Comparison of ENCODE assay signal across 9 mouse cellular contexts in genomic region chr9:68655018-68656005, GRCm38 (mm10). TPM values are rescaled to one million over a fixed set of nuclear protein-coding genes. Genes with fewer than 3 reads are reported as not detected.
DNase-seq lines count a peak whose midpoint lies in the region; ATAC-seq and TF ChIP-seq lines count a peak whose summit lies in the region.
"Had no signal": no experiment of that assay in that cellular context is flagged by ENCODE, and none has a peak within 500 bp of the region (broad histone marks: within the 10 kb centered on the region; RNA-seq: fewer than 3 reads in every experiment).

No protein-coding gene starts in this region.

- H3K9ac ChIP-seq in hindbrain, postnatal 0 days (replicated peaks; ENCODE audit: low read length) = peak overlapping the region; percentile 78

- DNase-seq in WW6 (ENCODE audit: low read depth, low spot score) = peak; percentile 5
- DNase-seq in cerebellum, postnatal 25 days = peak; percentile 81 to 84
- DNase-seq in gastrocnemius, postnatal 10 days = peak; percentile 46
- peak; percentile 52 for DNase-seq in hindbrain, postnatal 0 days (ENCODE audit: low spot score)
- peak; percentile 43 to 49 for DNase-seq in left cerebral cortex, postnatal 36 days (ENCODE audit: low spot score in 2 of 2)
- DNase-seq in midbrain, embryonic 10.5 days (ENCODE audit: low spot score) = peak; percentile 25

- H3K27me3 ChIP-seq in hindbrain, postnatal 0 days (ENCODE audit: insufficient read depth, low read length) = no peaks in the 10 kb centered on the region
- H3K27me3 ChIP-seq in midbrain, embryonic 10.5 days (ENCODE audit: low read depth, poor library complexity, severe bottlenecking) = peaks cover 19% of the 10 kb centered on the region
- H3K27me3 ChIP-seq in small intestine, adult 2 months (ENCODE audit: control insufficient read depth, insufficient read depth, low read length) = peaks cover 14% of the 10 kb centered on the region; the same call in 1 of the 2 replicates

- no peaks in the 10 kb centered on the region for H3K9me3 ChIP-seq in hindbrain, postnatal 0 days (ENCODE audit: low read length)
- H3K9me3 ChIP-seq in midbrain, embryonic 10.5 days (replicated peaks) = no peaks in the 10 kb centered on the region

- ATAC-seq in hindbrain, postnatal 0 days = peak; percentile 25; the same call in 1 of the 2 replicates
- no peak for ATAC-seq in CD4-positive, CD25-positive, alpha-beta regulatory T cell, adult 4 months

- under 1% methylated on average over 31 of the region's 31 CpGs for WGBS in hindbrain, postnatal 0 days
- 2% methylated on average over 31 of the region's 31 CpGs for WGBS in midbrain, embryonic 10.5 days
- WGBS in small intestine, adult 2 months = 4% methylated on average over 31 of the region's 31 CpGs

- peak overlapping the region; percentile 95; the same call in 1 of the 2 replicates for H3K27ac ChIP-seq in hindbrain, postnatal 0 days
- peak overlapping the region; percentile 93 for H3K27ac ChIP-seq in midbrain, embryonic 10.5 days (replicated peaks)
- H3K27ac ChIP-seq in small intestine, adult 2 months (ENCODE audit: insufficient read depth, low read depth, low read length) = no peak overlapping the region
- H3K27ac ChIP-seq: macrophage had no signal

- H3K4me3 ChIP-seq in hindbrain, postnatal 0 days (ENCODE audit: low read length) = peak overlapping the region; percentile 89
- H3K4me3 ChIP-seq in midbrain, embryonic 10.5 days = peak overlapping the region; percentile 86
- peak overlapping the region; percentile 78 for H3K4me3 ChIP-seq in small intestine, adult 2 months (ENCODE audit: low read depth, low read length)

- no peak for TF ChIP-seq CTCF in hindbrain, postnatal 0 days (IDR thresholded peaks at IDR 0.05; ENCODE audit: low read depth)
- TF ChIP-seq CTCF in small intestine, adult 2 months (IDR thresholded peaks at IDR 0.05; ENCODE audit: extremely low read depth, insufficient read length, insufficient replicate concordance, low read depth, low read length) = no peak

- no peaks in the 10 kb centered on the region for H3K4me1 ChIP-seq in hindbrain, postnatal 0 days (ENCODE audit: insufficient read depth, low read length)
- H3K4me1 ChIP-seq in midbrain, embryonic 10.5 days = peaks cover 42% of the 10 kb centered on the region
- no peaks in the 10 kb centered on the region; the same call in 1 of the 2 replicates for H3K4me1 ChIP-seq in small intestine, adult 2 months (ENCODE audit: control insufficient read depth, insufficient read depth, insufficient read length, low read length)

- H3K4me2 ChIP-seq in hindbrain, postnatal 0 days (ENCODE audit: low read depth, low read length) = peak overlapping the region; percentile 76

- H3K36me3 ChIP-seq in hindbrain, postnatal 0 days (ENCODE audit: insufficient read depth, low read length) = no peaks in the 10 kb centered on the region
- no peaks in the 10 kb centered on the region for H3K36me3 ChIP-seq in midbrain, embryonic 10.5 days
- H3K36me3 ChIP-seq in small intestine, adult 2 months (ENCODE audit: control insufficient read depth, insufficient read depth, low read length) = no peaks in the 10 kb centered on the region

- TF ChIP-seq POLR2A in small intestine, adult 2 months (IDR thresholded peaks at IDR 0.05; ENCODE audit: low read depth, low read length) = no peak

- intact Hi-C loops in left cerebral cortex, postnatal 36 days (cut with DNase I) = loop anchor here (2.0 kb wide), 1 partner anchor 61 kb away; no protein-coding TSS in a partner anchor

RNA-seq across cellular contexts. Expression of gene Rora, which starts 1.7 kb away (rescaled TPM):
- total RNA-seq in gastrocnemius, postnatal 10 days (2021) = 10 to 100 TPM; 56.0 to 63.5 TPM
- total RNA-seq in hindbrain, postnatal 0 days (2014; rRNA removed) = 27.5 and 30.0 TPM in 2 replicates
- polyA plus RNA-seq in hindbrain, postnatal 0 days (2015; fragmentation: Nextera tagmentation; extraction: Ambion mirVana) = 57.2 and 59.4 TPM in 2 replicates
- 10 to 100 TPM; 69.0 to 81.9 TPM for total RNA-seq in left cerebral cortex, postnatal 36 days (2021)
- polyA plus RNA-seq in midbrain, embryonic 10.5 days (2016; fragmentation: Nextera tagmentation; extraction: Ambion mirVana) = 4.1 and 4.9 TPM in 2 replicates
- 3.9 and 4.5 TPM in 2 replicates for polyA plus RNA-seq in small intestine, adult 2 months (2012; rRNA removed)
- polyA plus RNA-seq in CD4-positive, CD25-positive, alpha-beta regulatory T cell, adult 4 months (2017; shearing (Covaris generic)) = 10 to 100 TPM; 35.6 to 42.4 TPM

Comparison
In these comparisons a context has a peak if more than half of its experiments do, and no peak if none do; other contexts are left out.
1. DNase-seq: peak in every context shown above with its lines; median percentile 82 in cerebellum, postnatal 25 days; 52 in hindbrain, postnatal 0 days; 46 in gastrocnemius, postnatal 10 days; 46 in left cerebral cortex, postnatal 36 days; 25 in midbrain, embryonic 10.5 days; 5 in WW6.